Mouse (Mus musculus) bone marrow macrophage, adult 2 months (primary cell): ENCODE results near the gene Fars2.

Experiments used
- CTCF ChIP-seq: IDR thresholded peaks from 2 replicates; pipeline ENCODE4 v1.5.1; 2012; ENCODE audit warnings: low read depth, mild to moderate bottlenecking, low read length, moderate library complexity
- POLR2A ChIP-seq: IDR thresholded peaks from 2 replicates; pipeline ENCODE4 v1.6.1; 2012; ENCODE audit warnings: mild to moderate bottlenecking, low read depth, low read length, borderline replicate concordance

GRCm38 (mm10) chr13:36368799-36369198 is 251.6 kb downstream of the Fars2 start:
- TF ChIP-seq CTCF (no peak), POLR2A (no peak)
